Mouse (Mus musculus): Measurements from ENCODE around the gene Dnajc9. TPM values are rescaled to one million over a fixed set of nuclear protein-coding genes. Genes with fewer than 3 reads are reported as not detected.

Dnajc9 gene
- polyA plus RNA-seq, 1 experiment from 2014 or later = 186 TPM

DNA sequence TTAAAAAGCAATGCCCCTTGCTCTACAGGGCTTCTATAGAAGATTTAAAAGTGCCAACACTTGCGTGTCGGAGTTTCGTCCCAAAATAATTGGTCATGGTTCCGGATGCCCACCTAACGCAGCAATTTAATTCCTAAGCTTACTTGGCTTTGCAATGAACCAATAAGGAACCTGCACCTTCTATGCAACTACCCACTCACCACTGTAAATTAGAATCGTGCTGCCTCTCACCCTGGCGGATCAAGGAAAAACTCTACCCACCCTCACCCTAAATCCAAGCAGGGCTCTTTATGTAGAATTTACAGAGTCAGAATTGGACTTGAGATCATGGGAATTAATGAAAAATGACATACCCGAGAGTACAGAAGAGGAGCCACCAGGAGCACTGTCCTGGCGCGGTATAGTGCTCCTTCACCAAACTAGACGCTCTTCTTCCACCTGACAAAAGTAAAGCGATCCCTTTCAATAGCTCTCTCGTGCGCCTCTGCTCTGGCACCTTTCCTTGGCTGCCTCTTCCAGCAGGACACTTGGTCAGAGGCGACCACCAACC, 41.2 kb downstream of the Dnajc9 start:
- Histone ChIP-seq H3K36me3 (peaks cover 9% of the 10 kb centered on the region), H3K9ac (replicated peaks) (peak overlapping the region; percentile 99), H3K9me3 (no peaks in the 10 kb centered on the region), H3K27ac (replicated peaks) (peak overlapping the region; percentile 87), H3K27me3 (no peaks in the 10 kb centered on the region), H3K4me3 (peak overlapping the region; percentile 89), H3K4me1 (peaks cover 28% of the 10 kb centered on the region), H3K4me2 (replicated peaks) (peak overlapping the region; percentile 67)
- peak; percentile 39 for ATAC-seq (replicated peaks)
- whole genome bisulfite sequencing = 3% methylated on average over 15 of the region's 15 CpGs

DNA sequence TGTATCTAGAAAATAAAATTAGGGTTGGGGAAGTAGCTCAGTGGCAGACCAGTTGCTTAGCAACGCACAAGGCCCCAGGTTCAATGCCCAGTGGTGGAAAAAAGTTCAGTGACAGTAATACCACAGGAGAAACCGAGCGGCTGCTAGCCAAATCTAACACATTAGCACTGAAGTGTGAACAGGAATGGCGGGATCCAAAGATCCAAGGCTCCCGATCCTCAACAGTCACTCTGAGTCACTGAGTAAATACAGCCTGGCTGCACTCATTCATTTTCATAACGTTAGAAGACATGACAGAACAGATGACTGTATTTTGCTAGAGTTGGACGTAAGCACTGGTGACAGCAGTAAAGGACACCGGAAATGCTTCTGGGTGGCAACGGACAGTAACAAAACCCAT, 42.8 kb downstream of the Dnajc9 start:
- Histone ChIP-seq H3K4me3 (no peak overlapping the region), H3K4me2 (replicated peaks) (no peak overlapping the region), H3K27me3 (no peaks in the 10 kb centered on the region), H3K27ac (replicated peaks) (no peak overlapping the region), H3K36me3 (peaks cover 20% of the 10 kb centered on the region), H3K9ac (replicated peaks) (no peak overlapping the region), H3K4me1 (peaks cover 28% of the 10 kb centered on the region), H3K9me3 (no peaks in the 10 kb centered on the region)
- 89% methylated on average over 9 of the region's 9 CpGs for WGBS
- ATAC-seq (replicated peaks) = no peak

DNA sequence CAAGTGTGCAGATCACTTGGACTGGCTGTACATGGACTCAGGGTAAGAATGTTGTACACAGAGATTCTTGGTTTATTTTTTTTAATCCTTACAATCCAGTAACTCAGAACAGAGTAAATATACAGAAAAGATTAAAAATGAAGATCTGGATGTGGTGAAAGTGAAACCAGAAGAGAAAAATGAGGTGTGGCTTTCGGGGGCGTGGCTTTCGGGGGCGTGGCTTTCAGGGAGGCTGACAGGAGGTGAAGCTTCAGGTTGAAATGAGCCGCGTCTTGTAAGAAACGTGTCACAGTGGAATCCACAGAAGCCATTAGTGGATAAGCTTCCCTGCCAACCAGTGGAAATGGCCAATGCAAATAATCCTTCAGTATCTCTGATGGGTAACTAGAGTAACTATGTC, 47.8 kb downstream of the Dnajc9 start:
- Histone ChIP-seq H3K4me1 (peaks cover under 1% of the 10 kb centered on the region; the same call in 1 of the 2 replicates), H3K27ac (replicated peaks) (no peak overlapping the region), H3K4me3 (no peak overlapping the region), H3K27me3 (no peaks in the 10 kb centered on the region), H3K36me3 (peaks cover 43% of the 10 kb centered on the region), H3K9me3 (no peaks in the 10 kb centered on the region), H3K4me2 (replicated peaks) (no peak overlapping the region), H3K9ac (replicated peaks) (no peak overlapping the region)
- no peak for ATAC-seq (replicated peaks)
- WGBS = 94% methylated on average over 7 of the region's 7 CpGs

DNA sequence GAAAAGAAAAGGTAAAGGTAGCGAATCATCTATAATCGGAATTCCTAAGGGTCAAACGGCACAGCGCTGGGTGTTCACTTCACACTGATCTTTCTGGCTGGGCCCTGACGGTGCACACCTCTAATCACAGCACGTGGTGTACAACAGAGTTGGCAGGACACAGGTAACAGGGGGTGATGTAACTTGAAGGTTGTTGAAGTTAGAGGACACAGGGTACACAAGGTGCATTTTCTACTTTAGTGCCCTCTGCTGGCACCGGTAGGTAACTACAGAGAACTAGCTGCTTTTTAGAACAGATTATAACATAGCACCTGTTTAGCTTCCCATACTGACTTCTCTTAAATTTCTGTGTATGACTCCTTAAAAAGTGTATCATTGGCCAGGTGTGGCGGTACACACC, 48.6 kb downstream of the Dnajc9 start:
- H3K4me2 ChIP-seq (replicated peaks) = no peak overlapping the region
- no peaks in the 10 kb centered on the region for H3K9me3 ChIP-seq
- peaks cover 50% of the 10 kb centered on the region for H3K36me3 ChIP-seq
- 86% methylated on average over 8 of the region's 8 CpGs for WGBS
- no peak overlapping the region for H3K4me3 ChIP-seq
- no peaks in the 10 kb centered on the region for H3K4me1 ChIP-seq
- H3K9ac ChIP-seq (replicated peaks) = no peak overlapping the region
- no peak overlapping the region for H3K27ac ChIP-seq (replicated peaks)
- no peaks in the 10 kb centered on the region for H3K27me3 ChIP-seq
- no peak for ATAC-seq (replicated peaks)

DNA sequence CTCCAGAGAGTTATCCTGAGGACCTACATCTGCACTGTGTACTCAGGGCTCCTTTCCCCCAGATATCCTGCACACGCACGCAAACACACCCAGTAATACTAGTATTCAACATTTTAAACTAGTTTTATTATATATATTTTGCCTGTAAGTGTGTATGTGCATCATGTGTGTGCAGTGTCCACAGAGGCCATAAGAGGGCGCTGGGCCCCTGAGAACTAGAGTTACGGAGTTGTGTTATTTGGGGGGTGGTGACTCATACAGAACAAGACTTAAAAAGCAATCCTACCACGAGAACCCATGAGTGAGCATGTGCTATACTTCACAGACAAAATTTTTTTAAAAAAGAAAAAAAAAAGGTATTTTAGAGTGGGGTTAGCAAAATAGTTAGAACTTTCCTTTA, 49.3 kb downstream of the Dnajc9 start:
- H3K27me3 ChIP-seq = no peaks in the 10 kb centered on the region
- no peak for ATAC-seq (replicated peaks)
- 97% methylated on average over 5 of the region's 5 CpGs for whole genome bisulfite sequencing
- H3K27ac ChIP-seq (replicated peaks) = no peak overlapping the region
- H3K4me2 ChIP-seq (replicated peaks) = no peak overlapping the region
- peaks cover 52% of the 10 kb centered on the region for H3K36me3 ChIP-seq
- no peaks in the 10 kb centered on the region for H3K4me1 ChIP-seq
- no peak overlapping the region for H3K4me3 ChIP-seq
- no peaks in the 10 kb centered on the region for H3K9me3 ChIP-seq
- no peak overlapping the region for H3K9ac ChIP-seq (replicated peaks)

Other genes starting within 250 kb of the Dnajc9 start
- 3.3 TPM in 2 replicates for gene Kcnk5, start 207.1 kb downstream of the Dnajc9 start, polyA plus RNA-seq (2015; fragmentation: Nextera tagmentation; extraction: Ambion mirVana)
- not detected in 2 replicates for gene Kcnk16, start 119.7 kb downstream of the Dnajc9 start, polyA plus RNA-seq (2015; fragmentation: Nextera tagmentation; extraction: Ambion mirVana)
- 16.8 and 18.1 TPM in 2 replicates for gene Nudt13, start 94.2 kb downstream of the Dnajc9 start, polyA plus RNA-seq (2015; fragmentation: Nextera tagmentation; extraction: Ambion mirVana)
- 50.1 and 54.9 TPM in 2 replicates for gene Ecd, start 40.8 kb downstream of the Dnajc9 start, polyA plus RNA-seq (2015; fragmentation: Nextera tagmentation; extraction: Ambion mirVana)
- gene Fam149b, start 40.7 kb downstream of the Dnajc9 start, polyA plus RNA-seq (2015; fragmentation: Nextera tagmentation; extraction: Ambion mirVana) = 42.3 and 43.3 TPM in 2 replicates
- 55.8 and 58.2 TPM in 2 replicates for gene Mrps16, start 4.7 kb upstream of the Dnajc9 start, polyA plus RNA-seq (2015; fragmentation: Nextera tagmentation; extraction: Ambion mirVana)
- 2.1 and 3.0 TPM in 2 replicates for gene Cfap70, start 63.3 kb upstream of the Dnajc9 start, polyA plus RNA-seq (2015; fragmentation: Nextera tagmentation; extraction: Ambion mirVana)
- gene Anxa7, start 91.2 kb upstream of the Dnajc9 start, polyA plus RNA-seq (2015; fragmentation: Nextera tagmentation; extraction: Ambion mirVana) = 14.1 and 15.8 TPM in 2 replicates
- 0.62 and 0.84 TPM in 2 replicates for gene Mss51, start 108.0 kb upstream of the Dnajc9 start, polyA plus RNA-seq (2015; fragmentation: Nextera tagmentation; extraction: Ambion mirVana)
- gene Ppp3cb, start 157.7 kb upstream of the Dnajc9 start, polyA plus RNA-seq (2015; fragmentation: Nextera tagmentation; extraction: Ambion mirVana) = 79.6 and 89.0 TPM in 2 replicates

Measured in forebrain, embryonic 15.5 days (tissue).